23 mouse cellular contexts compared by ENCODE assay signal in the genomic region with DNA sequence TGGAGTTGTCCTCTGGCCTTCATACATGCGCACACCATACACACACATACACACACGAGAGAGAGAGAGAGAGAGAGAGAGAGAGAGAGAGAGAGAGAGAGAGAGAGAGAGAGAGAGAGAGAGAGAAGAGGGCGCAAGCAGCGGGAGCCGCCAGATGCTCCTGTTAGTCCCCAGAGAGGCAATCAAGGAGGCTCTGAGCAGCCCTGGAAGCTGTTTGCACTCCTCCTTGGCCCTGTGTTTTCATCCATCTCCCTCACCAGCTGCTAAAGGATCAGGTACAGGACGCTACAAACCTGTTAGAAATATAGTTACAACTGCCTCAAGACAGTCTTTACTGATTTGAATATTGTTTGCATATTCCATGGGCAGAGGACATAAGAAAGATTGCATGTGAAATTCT. TPM values are rescaled to one million over a fixed set of nuclear protein-coding genes. Genes with fewer than 3 reads are reported as not detected.
DNase-seq lines count a peak whose midpoint lies in the region; ATAC-seq and TF ChIP-seq lines count a peak whose summit lies in the region.
"Had no signal": no experiment of that assay in that cellular context is flagged by ENCODE, and none has a peak within 500 bp of the region (broad histone marks: within the 10 kb centered on the region; RNA-seq: fewer than 3 reads in every experiment).

No protein-coding gene starts in this region.

- peak overlapping the region; percentile 57 for H3ac ChIP-seq in C2C12 (ENCODE audit: control insufficient read depth, insufficient read length, low read depth)

- H3K4me3 ChIP-seq in midbrain, embryonic 15.5 days, result no peak overlapping the region
- no peak overlapping the region for H3K4me3 ChIP-seq in midbrain, postnatal 0 days (ENCODE audit: low read depth, low read length)
- H3K4me3 ChIP-seq in C2C12 (ENCODE audit: insufficient read depth, poor library complexity, severe bottlenecking), result peak overlapping the region; percentile 34
- H3K4me3 ChIP-seq in limb, embryonic 13.5 days, result no peak overlapping the region
- H3K4me3 ChIP-seq: embryonic facial prominence, embryonic 12.5 days; gastrocnemius, adult 2 months; heart, embryonic 13.5 days had no signal

- no peaks in the 10 kb centered on the region for H3K9me3 ChIP-seq in midbrain, embryonic 15.5 days
- H3K9me3 ChIP-seq in midbrain, postnatal 0 days (ENCODE audit: low read length), result no peaks in the 10 kb centered on the region
- H3K9me3 ChIP-seq in limb, embryonic 13.5 days, result no peaks in the 10 kb centered on the region
- H3K9me3 ChIP-seq: embryonic facial prominence, embryonic 12.5 days; heart, embryonic 13.5 days had no signal

- no peak overlapping the region for H3K27ac ChIP-seq in midbrain, embryonic 15.5 days
- H3K27ac ChIP-seq in midbrain, postnatal 0 days (ENCODE audit: low read depth, low read length), result no peak overlapping the region
- H3K27ac ChIP-seq in limb, embryonic 13.5 days, result no peak overlapping the region; the same call in 1 of the 2 replicates
- H3K27ac ChIP-seq: embryonic facial prominence, embryonic 12.5 days; gastrocnemius, adult 2 months; heart, embryonic 13.5 days; hindbrain, embryonic 14.5 days had no signal

- H3K4me2 ChIP-seq in midbrain, embryonic 15.5 days, result no peak overlapping the region
- no peak overlapping the region for H3K4me2 ChIP-seq in midbrain, postnatal 0 days (ENCODE audit: low read depth, low read length, poor library complexity, severe bottlenecking)
- 0 out of 2 replicates have a peak overlapping the region, but pooled peaks have one; percentile 19 for H3K4me2 ChIP-seq in limb, embryonic 13.5 days (replicated peaks)
- H3K4me2 ChIP-seq: embryonic facial prominence, embryonic 12.5 days had no signal

- intact Hi-C loops in heart, postnatal 14 days (cut with DNase I), result loop anchor here (5.0 kb wide), 2 partner anchors 73 to 442 kb away; no protein-coding TSS in a partner anchor

- H3K36me3 ChIP-seq in midbrain, embryonic 15.5 days (replicated peaks), result no peaks in the 10 kb centered on the region
- H3K36me3 ChIP-seq in midbrain, postnatal 0 days (ENCODE audit: insufficient read depth, low read length), result no peaks in the 10 kb centered on the region
- peaks cover 7% of the 10 kb centered on the region for H3K36me3 ChIP-seq in C2C12 (ENCODE audit: control insufficient read depth, insufficient read depth)
- H3K36me3 ChIP-seq in limb, embryonic 13.5 days, result no peaks in the 10 kb centered on the region
- H3K36me3 ChIP-seq: embryonic facial prominence, embryonic 12.5 days; heart, embryonic 13.5 days had no signal

- H3K9ac ChIP-seq in midbrain, embryonic 15.5 days, result no peak overlapping the region
- no peak overlapping the region for H3K9ac ChIP-seq in midbrain, postnatal 0 days (replicated peaks; ENCODE audit: low read length, poor library complexity, severe bottlenecking)
- no peak overlapping the region for H3K9ac ChIP-seq in limb, embryonic 13.5 days
- H3K9ac ChIP-seq: embryonic facial prominence, embryonic 12.5 days; heart, embryonic 13.5 days; hindbrain, embryonic 14.5 days had no signal

- 44% methylated on average over 5 of the region's 6 CpGs for WGBS in midbrain, embryonic 15.5 days
- WGBS in midbrain, postnatal 0 days, result 57% methylated on average over 5 of the region's 6 CpGs
- WGBS in limb, embryonic 13.5 days, result 36% methylated on average over 6 of the region's 6 CpGs

- H3K27me3 ChIP-seq in midbrain, embryonic 15.5 days (replicated peaks), result no peaks in the 10 kb centered on the region
- H3K27me3 ChIP-seq in midbrain, postnatal 0 days (ENCODE audit: insufficient read depth, low read length), result no peaks in the 10 kb centered on the region
- no peaks in the 10 kb centered on the region for H3K27me3 ChIP-seq in C2C12 (ENCODE audit: control insufficient read depth, insufficient read depth, insufficient read length)
- H3K27me3 ChIP-seq in limb, embryonic 13.5 days, result peaks cover 8% of the 10 kb centered on the region; the same call in 1 of the 2 replicates
- H3K27me3 ChIP-seq: CH12.LX had no signal

- H3K79me2 ChIP-seq in C2C12 (ENCODE audit: control insufficient read depth, insufficient read depth), result peaks cover 29% of the 10 kb centered on the region

- H3K79me3 ChIP-seq in C2C12 (ENCODE audit: low read depth), result peaks cover 2% of the 10 kb centered on the region

- peak; percentile 51 for DNase-seq in heart, adult 11 months
- no peak for DNase-seq in heart, postnatal 14 days
- no peak for DNase-seq in midbrain, postnatal 0 days (ENCODE audit: low spot score)
- DNase-seq in adrenal gland, adult 8-10 months, result no peak
- DNase-seq: adrenal gland, postnatal 25 days; cerebellum, adult 2 months; cerebellum, postnatal 10 days; embryo, embryonic 11 days; gastrocnemius, adult 2 months; gastrocnemius, postnatal 25 days; heart, postnatal 4 days had no signal

- peak; percentile 50; the same call in 1 of the 2 replicates for ATAC-seq in midbrain, embryonic 15.5 days (replicated peaks)
- ATAC-seq in midbrain, postnatal 0 days (ENCODE audit: low FRiP score), result no peak
- ATAC-seq in limb, embryonic 13.5 days (ENCODE audit: low FRiP score, low read depth), result no peak
- ATAC-seq: activated CD4-positive, CD25-positive, alpha-beta regulatory T cell, adult 4 months; Patski had no signal

- no peak for TF ChIP-seq CTCF in midbrain, postnatal 0 days (IDR thresholded peaks at IDR 0.05)
- TF ChIP-seq CTCF in C2C12 (IDR thresholded peaks at IDR 0.05; ENCODE audit: control insufficient read depth, insufficient read depth, insufficient read length), result no peak

- peaks cover 4% of the 10 kb centered on the region for H3K4me1 ChIP-seq in midbrain, embryonic 15.5 days
- 0 out of 2 replicates have a peak, but pooled peaks cover 6% of the 10 kb centered on the region for H3K4me1 ChIP-seq in midbrain, postnatal 0 days (ENCODE audit: insufficient read depth, low read length)
- peaks cover 24% of the 10 kb centered on the region for H3K4me1 ChIP-seq in limb, embryonic 13.5 days

TF ChIP-seq in C2C12, 6 proteins besides CTCF, POLR2A, EP300 and RAD21:
- TF ChIP-seq CEBPB (IDR thresholded peaks at IDR 0.05; ENCODE audit: low read depth) (no peak), FOSL1 (IDR thresholded peaks at IDR 0.05; ENCODE audit: insufficient read depth, low read length, poor library complexity, severe bottlenecking) (no peak), MYOD1 (IDR thresholded peaks at IDR 0.05; ENCODE audit: control insufficient read depth, insufficient read length, low read depth) (no peak), MYOG (IDR thresholded peaks at IDR 0.05; ENCODE audit: control insufficient read depth, extremely low read depth, insufficient read length) (no peak), USF1 (IDR thresholded peaks at IDR 0.05; ENCODE audit: low read depth) (no peak), MAX (IDR thresholded peaks at IDR 0.05) (no peak)

RNA-seq across cellular contexts. Expression of a gene that starts 1.0 kb away (rescaled TPM):
- not detected for total RNA-seq in heart, postnatal 14 days (2021)
- 3.7 and 4.7 TPM in 2 replicates for polyA plus RNA-seq in midbrain, embryonic 15.5 days (2015; fragmentation: Nextera tagmentation; extraction: Ambion mirVana)
- total RNA-seq in midbrain, postnatal 0 days (2014; rRNA removed), result 6.2 TPM in 1 of 2 replicates, not detected in the other
- 3.9 and 4.4 TPM in 2 replicates for polyA plus RNA-seq in midbrain, postnatal 0 days (2015; fragmentation: Nextera tagmentation; extraction: Ambion mirVana)
- 8.7 TPM for polyA plus RNA-seq in C2C12 (2012; fragmentation: generic; extraction: Trizol)
- 0.39 and 0.55 TPM in 2 replicates for polyA plus RNA-seq in limb, embryonic 13.5 days (2015; fragmentation: Nextera tagmentation; extraction: Ambion mirVana)
- not detected for total RNA-seq in adrenal gland, adult 8-10 months (2022)
- total RNA-seq: adrenal gland, adult 18-20 months; adrenal gland, postnatal 25 days; CH12.LX; gastrocnemius, adult 2 months; gastrocnemius, postnatal 25 days; heart, postnatal 4 days had no signal
- polyA plus RNA-seq: activated CD4-positive, CD25-positive, alpha-beta regulatory T cell, adult 4 months; heart, embryonic 13.5 days; heart, postnatal 0 days; Patski had no signal

RNA-seq across cellular contexts. Expression of a gene that starts 14.6 kb away (rescaled TPM):
- total RNA-seq in heart, postnatal 14 days (2021), result 1 to 10 TPM; 8.1 to 8.9 TPM
- polyA plus RNA-seq in midbrain, embryonic 15.5 days (2015; fragmentation: Nextera tagmentation; extraction: Ambion mirVana), result 11.3 and 11.5 TPM in 2 replicates
- total RNA-seq in midbrain, postnatal 0 days (2014; rRNA removed), result 6.7 and 19.3 TPM in 2 replicates
- polyA plus RNA-seq in midbrain, postnatal 0 days (2015; fragmentation: Nextera tagmentation; extraction: Ambion mirVana), result 5.9 and 7.2 TPM in 2 replicates
- polyA plus RNA-seq in C2C12 (2012; fragmentation: generic; extraction: Trizol), result 16.2 TPM
- 23.7 and 28.4 TPM in 2 replicates for polyA plus RNA-seq in limb, embryonic 13.5 days (2015; fragmentation: Nextera tagmentation; extraction: Ambion mirVana)
- total RNA-seq in adrenal gland, adult 8-10 months (2022), result 10 to 100 TPM; 18.8 to 26.9 (median 23.2) TPM

RNA-seq across cellular contexts. Expression of a gene that starts 14.8 kb away (rescaled TPM):
- total RNA-seq in heart, postnatal 14 days (2021), result 1 to 10 TPM; 8.0 to 8.1 TPM
- polyA plus RNA-seq in midbrain, embryonic 15.5 days (2015; fragmentation: Nextera tagmentation; extraction: Ambion mirVana), result 26.6 and 29.3 TPM in 2 replicates
- 12.1 and 18.5 TPM in 2 replicates for total RNA-seq in midbrain, postnatal 0 days (2014; rRNA removed)
- 21.6 and 22.1 TPM in 2 replicates for polyA plus RNA-seq in midbrain, postnatal 0 days (2015; fragmentation: Nextera tagmentation; extraction: Ambion mirVana)
- polyA plus RNA-seq in C2C12 (2012; fragmentation: generic; extraction: Trizol), result 7.6 TPM
- polyA plus RNA-seq in limb, embryonic 13.5 days (2015; fragmentation: Nextera tagmentation; extraction: Ambion mirVana), result 44.4 and 46.7 TPM in 2 replicates
- 10 to 100 TPM; 10.6 to 15.6 (median 14.3) TPM for total RNA-seq in adrenal gland, adult 8-10 months (2022)

RNA-seq across cellular contexts. Expression of a gene that starts 17.6 kb away (rescaled TPM):
- total RNA-seq in heart, postnatal 14 days (2021), result under 1 TPM; 0.68 to 0.69 TPM
- 2.1 and 2.2 TPM in 2 replicates for polyA plus RNA-seq in midbrain, embryonic 15.5 days (2015; fragmentation: Nextera tagmentation; extraction: Ambion mirVana)
- total RNA-seq in midbrain, postnatal 0 days (2014; rRNA removed), result 3.0 and 3.6 TPM in 2 replicates
- 0.68 and 0.74 TPM in 2 replicates for polyA plus RNA-seq in midbrain, postnatal 0 days (2015; fragmentation: Nextera tagmentation; extraction: Ambion mirVana)
- polyA plus RNA-seq in C2C12 (2012; fragmentation: generic; extraction: Trizol), result 0.49 TPM
- polyA plus RNA-seq in limb, embryonic 13.5 days (2015; fragmentation: Nextera tagmentation; extraction: Ambion mirVana), result 3.8 and 3.9 TPM in 2 replicates
- 1 to 10 TPM; 1.2 to 2.6 (median 1.7) TPM for total RNA-seq in adrenal gland, adult 8-10 months (2022)
- total RNA-seq: CH12.LX had no signal

RNA-seq across cellular contexts. Expression of a gene that starts 29.3 kb away (rescaled TPM):
- not detected for total RNA-seq in heart, postnatal 14 days (2021)
- polyA plus RNA-seq in midbrain, embryonic 15.5 days (2015; fragmentation: Nextera tagmentation; extraction: Ambion mirVana), result 0.34 and 0.66 TPM in 2 replicates
- total RNA-seq in midbrain, postnatal 0 days (2014; rRNA removed), result 0.94 and 1.3 TPM in 2 replicates
- polyA plus RNA-seq in midbrain, postnatal 0 days (2015; fragmentation: Nextera tagmentation; extraction: Ambion mirVana), result 0.49 and 0.55 TPM in 2 replicates
- polyA plus RNA-seq in C2C12 (2012; fragmentation: generic; extraction: Trizol), result 0.23 TPM
- 0.11 TPM in 1 of 2 replicates, not detected in the other for polyA plus RNA-seq in limb, embryonic 13.5 days (2015; fragmentation: Nextera tagmentation; extraction: Ambion mirVana)
- total RNA-seq in adrenal gland, adult 8-10 months (2022), result under 1 TPM in 3 of 4 experiments, not detected in 1; 0.09 to 0.27 (median 0.15) TPM
- total RNA-seq: gastrocnemius, postnatal 25 days; granulocyte monocyte progenitor cell, adult 5-6 weeks; heart, postnatal 4 days had no signal
